Mouse (Mus musculus) thymus, adult 2 months (tissue): Measurements from ENCODE around the gene Edar.

ENCODE experiments used
- CTCF ChIP-seq: fragments of 200-500 bp; IDR thresholded peaks from 2 replicates; pipeline ENCODE4 v1.5.1; 2012; ENCODE audit warnings: mild to moderate bottlenecking, control low read depth, low read length, moderate library complexity, borderline replicate concordance; ENCODE audit not compliant: control insufficient read depth, poor library complexity, insufficient read depth; ENCODE audit errors: extremely low read depth
- POLR2A ChIP-seq: fragments of 200-500 bp; IDR thresholded peaks from 2 replicates; pipeline ENCODE4 v1.6.1; 2012; ENCODE audit warnings: mild to moderate bottlenecking, low read length, control low read depth, moderate library complexity; ENCODE audit not compliant: control insufficient read depth, poor library complexity, insufficient read depth; ENCODE audit errors: extremely low read depth

- TF ChIP-seq CTCF (no peak), POLR2A (no peak)
These were observed 39.3 kb upstream of the Edar start for GRCm38 (mm10) chr10:58714789-58715148.
